Mouse (Mus musculus) stomach, postnatal 0 days (tissue): ENCODE measurements around the gene Spdye4a. TPM values are rescaled to one million over a fixed set of nuclear protein-coding genes. Genes with fewer than 3 reads are reported as not detected.

ENCODE experiments used
- ATAC-seq: fragments of 200-750 bp; cut with Nextera tagmentation; 2 replicates; pipeline ENCODE4 v1.8.0; 2017; ENCODE audit not compliant: low FRiP score, low TSS enrichment
- DNase-seq: peaks from one replicate; pipeline ENCODE4 v3.0.0-alpha.2; 2016; ENCODE audit warnings: low spot score
- H3K27ac ChIP-seq: fragments of 300-500 bp; sonication (generic); replicated peaks from 2 replicates; pipeline ENCODE4 v1.5.1; 2014; ENCODE audit warnings: mild to moderate bottlenecking, control low read depth
- H3K27me3 ChIP-seq: fragments of 300-500 bp; sonication (generic); 2 replicates; pipeline ENCODE4 v1.6.1; 2014; ENCODE audit warnings: low read length; ENCODE audit not compliant: control insufficient read depth, insufficient read depth
- H3K36me3 ChIP-seq: fragments of 300-500 bp; sonication (generic); 2 replicates; pipeline ENCODE4 v1.6.1; 2014; ENCODE audit warnings: low read length, mixed read lengths; ENCODE audit not compliant: control insufficient read depth, insufficient read depth
- H3K4me1 ChIP-seq: fragments of 300-500 bp; sonication (generic); replicated peaks from 2 replicates; pipeline ENCODE4 v1.6.1; 2014; ENCODE audit warnings: antibody characterized with exemption; ENCODE audit not compliant: control insufficient read depth, insufficient read depth
- H3K4me2 ChIP-seq: fragments of 300-500 bp; sonication (generic); replicated peaks from 2 replicates; pipeline ENCODE4 v1.6.1; 2014; ENCODE audit warnings: low read depth, mild to moderate bottlenecking, control low read depth, moderate library complexity
- H3K4me3 ChIP-seq: fragments of 300-500 bp; sonication (generic); 2 replicates; pipeline ENCODE4 v1.5.1; 2014; ENCODE audit warnings: low read depth, low read length, control low read depth
- H3K9ac ChIP-seq: fragments of 300-500 bp; sonication (generic); 2 replicates; pipeline ENCODE4 v1.6.1; 2014; ENCODE audit warnings: mild to moderate bottlenecking, low read length, control low read depth, mixed read lengths
- H3K9me3 ChIP-seq: fragments of 300-500 bp; sonication (generic); 2 replicates; pipeline ENCODE4 v1.6.1; 2016; ENCODE audit warnings: low read length; ENCODE audit not compliant: control insufficient read depth
- CTCF ChIP-seq: IDR thresholded peaks from 2 replicates; pipeline ENCODE4 v1.5.1; 2016; ENCODE audit warnings: antibody characterized with exemption, low read depth, mild to moderate bottlenecking, moderate library complexity
- EP300 ChIP-seq: optimal IDR thresholded peaks from 2 replicates; pipeline ENCODE3; 2016; ENCODE audit warnings: antibody characterized with exemption
- WGBS: fragments of 180-500 bp; shearing (Covaris S2); extraction: QIAGEN DNeasy Blood & Tissue Kit; methylation state at CpG from one replicate; pipeline ENCODE4 v1.1.7; 2014; 5-methylcytosine and 5-hydroxymethylcytosine counted together
- polyA plus RNA-seq: library from polyadenylated mRNA; unstranded; fragments of >200 nt; fragmentation: Nextera tagmentation; extraction: Ambion mirVana; gene quantifications from 2 replicates; pipeline ENCODE4 v1.2.1, GENCODE M21; 2015

Spdye4a gene
- polyA plus RNA-seq, 1 experiment from 2014 or later: not detected

GRCm38 (mm10) chr5:143252039-143252438 is 25.3 kb upstream of the Spdye4a start:
- Histone ChIP-seq H3K4me2 (no peak overlapping the region), H3K9ac (no peak overlapping the region), H3K36me3 (peaks cover 12% of the 10 kb centered on the region), H3K9me3 (peaks cover 5% of the 10 kb centered on the region), H3K27me3 (peaks cover 14% of the 10 kb centered on the region), H3K4me1 (no peaks in the 10 kb centered on the region), H3K27ac (no peak overlapping the region), H3K4me3 (no peak overlapping the region)
- no peak for TF ChIP-seq EP300
- no peak for TF ChIP-seq CTCF
- DNase-seq (no peak), ATAC-seq (no peak)
- WGBS: 80% methylated on average over 6 of the region's 6 CpGs

DNA sequence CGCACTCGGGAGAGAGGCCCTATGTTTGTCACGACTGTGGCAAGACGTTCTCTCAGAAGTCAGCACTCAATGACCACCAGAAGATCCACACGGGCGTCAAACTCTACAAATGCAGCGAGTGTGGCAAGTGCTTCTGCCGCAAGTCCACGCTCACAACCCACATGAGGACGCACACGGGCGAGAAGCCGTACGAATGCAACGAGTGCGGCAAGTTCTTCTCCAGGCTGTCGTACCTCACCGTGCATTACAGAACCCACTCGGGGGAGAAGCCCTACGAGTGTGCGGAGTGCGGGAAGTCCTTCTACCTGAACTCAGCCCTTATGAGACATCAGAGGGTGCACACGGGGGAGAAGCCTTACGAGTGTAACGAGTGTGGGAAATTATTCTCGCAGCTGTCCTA is 18.2 kb upstream of the Spdye4a start:
- no peaks in the 10 kb centered on the region for H3K9me3 ChIP-seq
- no peaks in the 10 kb centered on the region for H3K4me1 ChIP-seq
- H3K4me2 ChIP-seq: no peak overlapping the region
- no peak overlapping the region for H3K27ac ChIP-seq
- DNase-seq: no peak
- peaks cover 37% of the 10 kb centered on the region for H3K36me3 ChIP-seq
- no peaks in the 10 kb centered on the region for H3K27me3 ChIP-seq
- TF ChIP-seq CTCF: no peak
- TF ChIP-seq EP300: no peak
- 96% methylated on average over 26 of the region's 26 CpGs for WGBS
- no peak overlapping the region for H3K9ac ChIP-seq
- ATAC-seq: no peak
- H3K4me3 ChIP-seq: no peak overlapping the region

DNA sequence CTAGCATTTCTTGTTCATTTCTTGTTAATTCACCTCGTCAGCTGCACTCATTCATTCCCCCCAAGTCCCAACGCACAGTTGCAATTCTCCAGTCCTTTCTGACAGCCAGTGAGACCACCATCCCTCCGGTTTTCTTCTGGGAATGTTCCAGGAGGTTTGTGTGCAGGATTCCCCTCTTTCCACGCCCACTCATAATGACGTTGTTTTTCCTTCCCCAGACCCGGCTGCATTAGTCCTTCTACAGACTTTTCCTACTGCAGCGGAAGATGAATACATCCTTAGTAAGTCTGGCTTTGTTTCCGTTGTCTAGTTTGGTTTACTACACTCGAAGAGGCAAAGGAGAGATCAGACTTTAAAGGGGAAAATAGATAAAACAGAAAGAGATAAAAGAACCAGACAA is 9.3 kb upstream of the Spdye4a start:
- Histone ChIP-seq H3K36me3 (peaks cover 4% of the 10 kb centered on the region; the same call in 1 of the 2 replicates), H3K9me3 (no peaks in the 10 kb centered on the region), H3K27ac (no peak overlapping the region), H3K4me2 (peak overlapping the region; percentile 78), H3K9ac (peak overlapping the region; percentile 77), H3K4me1 (no peaks in the 10 kb centered on the region), H3K27me3 (no peaks in the 10 kb centered on the region), H3K4me3 (peak overlapping the region; percentile 67)
- TF ChIP-seq EP300 (no peak), CTCF (no peak)
- DNase-seq (no peak), ATAC-seq (no peak)
- WGBS: 32% methylated on average over 9 of the region's 9 CpGs

DNA sequence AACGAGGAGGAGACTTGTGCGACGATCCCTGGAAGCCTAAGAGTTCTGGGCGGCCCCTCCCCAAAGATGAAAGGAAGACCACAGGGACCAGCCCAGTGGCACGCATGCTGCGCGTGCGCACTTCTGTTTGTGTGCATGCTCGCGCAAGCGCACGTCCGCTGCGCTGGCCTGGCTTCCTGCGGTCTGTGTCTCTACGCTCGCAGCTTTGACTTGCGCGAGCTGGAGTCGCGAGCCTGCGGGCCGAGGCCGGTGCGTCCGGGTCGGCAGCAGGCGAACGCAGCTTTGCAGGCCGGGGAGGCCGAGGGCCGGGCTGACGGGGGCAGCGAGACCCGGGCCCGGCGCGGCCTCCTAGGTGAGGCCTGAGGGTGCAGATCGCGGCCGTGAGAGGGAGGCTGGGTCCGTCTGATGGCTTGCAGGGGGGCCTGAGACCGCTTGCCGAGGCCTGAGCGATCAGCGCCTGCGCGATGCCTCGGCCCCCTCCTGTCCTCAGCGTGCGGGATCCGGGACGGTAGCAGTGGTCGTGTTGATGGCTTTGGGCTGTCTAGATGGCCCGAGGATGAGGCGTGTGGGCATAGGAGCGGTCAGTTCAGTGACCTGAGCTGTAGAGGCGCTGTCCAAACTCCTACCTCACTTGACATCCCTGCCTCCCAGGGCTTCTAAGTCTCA is 8.5 kb upstream of the Spdye4a start, which contains the start of gene Zfp12:
Zfp12 (plus strand) TSS at position 136 of the 666 bp plus-strand sequence.
- peak; percentile 96 for ATAC-seq
- peak; percentile 92 for DNase-seq
- no peaks in the 10 kb centered on the region for H3K9me3 ChIP-seq
- H3K9ac ChIP-seq: peak within 1 kb of the TSS; percentile 77
- H3K27me3 ChIP-seq: no peaks in the 10 kb centered on the region
- WGBS: under 1% methylated on average over 58 of the region's 58 CpGs
- H3K27ac ChIP-seq: peak within 1 kb of the TSS; percentile 92
- H3K4me2 ChIP-seq: peak within 1 kb of the TSS; percentile 78
- no peak for TF ChIP-seq EP300
- TF ChIP-seq CTCF: peak; percentile 51; the same call in 1 of the 2 replicates
- peaks cover 1% of the 10 kb centered on the region; the same call in 1 of the 2 replicates for H3K36me3 ChIP-seq
- H3K4me3 ChIP-seq: peak within 1 kb of the TSS; percentile 67
- H3K4me1 ChIP-seq: no peaks in the 10 kb centered on the region

DNA sequence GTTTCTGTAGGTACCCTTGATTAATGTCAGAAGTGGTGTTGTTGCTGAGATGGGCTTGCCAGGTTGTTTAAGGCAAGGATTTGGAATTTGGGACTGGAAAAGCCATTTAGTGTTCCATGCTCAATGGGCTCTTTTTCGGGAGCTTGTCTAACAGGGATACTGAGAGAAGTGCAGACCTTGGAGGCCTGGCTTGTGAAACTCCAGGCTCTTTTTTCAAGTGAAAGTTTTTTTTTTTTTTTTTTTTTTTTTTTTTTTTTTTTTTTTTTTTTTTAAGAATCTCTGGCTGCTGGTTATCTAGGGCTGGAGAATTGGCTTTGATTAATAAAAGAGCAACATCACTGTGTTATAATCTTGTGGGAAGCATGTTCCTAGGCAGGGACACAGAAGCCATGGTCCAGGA is 4.4 kb downstream of the Spdye4a start:
- Histone ChIP-seq H3K4me3 (no peak overlapping the region), H3K9ac (no peak overlapping the region), H3K27me3 (no peaks in the 10 kb centered on the region), H3K4me2 (no peak overlapping the region), H3K4me1 (no peaks in the 10 kb centered on the region), H3K36me3 (no peaks in the 10 kb centered on the region), H3K27ac (no peak overlapping the region), H3K9me3 (no peaks in the 10 kb centered on the region)
- no peak for DNase-seq
- ATAC-seq: no peak
- 70% methylated on average over 1 of the region's 1 CpGs for WGBS
- no peak for TF ChIP-seq CTCF
- TF ChIP-seq EP300: no peak

GRCm38 (mm10) chr5:143220996-143221395 is 5.7 kb downstream of the Spdye4a start:
- H3K4me1 ChIP-seq: no peaks in the 10 kb centered on the region
- no peaks in the 10 kb centered on the region for H3K9me3 ChIP-seq
- no peak overlapping the region for H3K4me3 ChIP-seq
- ATAC-seq: no peak
- TF ChIP-seq EP300 (no peak), CTCF (no peak)
- H3K27me3 ChIP-seq: no peaks in the 10 kb centered on the region
- H3K27ac ChIP-seq: no peak overlapping the region
- no peak overlapping the region for H3K9ac ChIP-seq
- no peak overlapping the region for H3K4me2 ChIP-seq
- WGBS: 63% methylated on average over 3 of the region's 5 CpGs
- DNase-seq: no peak
- no peaks in the 10 kb centered on the region for H3K36me3 ChIP-seq
